Mouse (Mus musculus): ENCODE data around the gene Sgsm1. TPM values are rescaled to one million over a fixed set of nuclear protein-coding genes. Genes with fewer than 3 reads are reported as not detected.

Sgsm1 gene
- total and polyA plus RNA-seq, 2 experiments from 2014 or later = 27.3 to 52.9 TPM

GRCm38 (mm10) chr5:113249263-113249930 lies 61.2 kb downstream of the Sgsm1 start:
- H3K27ac ChIP-seq (ENCODE audit: low read depth, low read length) = no peak overlapping the region
- no peaks in the 10 kb centered on the region for H3K4me1 ChIP-seq (ENCODE audit: insufficient read depth, low read length)
- 91% methylated on average over 8 of the region's 8 CpGs for WGBS
- DNase-seq (ENCODE audit: low spot score) (no peak), ATAC-seq (ENCODE audit: low FRiP score) (no peak)
- no peak for TF ChIP-seq CTCF (IDR thresholded peaks at IDR 0.05)
- H3K4me3 ChIP-seq (ENCODE audit: low read depth, low read length) = no peak overlapping the region
- no peaks in the 10 kb centered on the region for H3K9me3 ChIP-seq (ENCODE audit: low read length)
- no peak overlapping the region for H3K4me2 ChIP-seq (ENCODE audit: low read depth, low read length, poor library complexity, severe bottlenecking)
- no peaks in the 10 kb centered on the region for H3K27me3 ChIP-seq (ENCODE audit: insufficient read depth, low read length)
- H3K9ac ChIP-seq (replicated peaks; ENCODE audit: low read length, poor library complexity, severe bottlenecking) = no peak overlapping the region
- peaks cover 57% of the 10 kb centered on the region for H3K36me3 ChIP-seq (ENCODE audit: insufficient read depth, low read length)

GRCm38 (mm10) chr5:113230196-113230595 lies 80.4 kb downstream of the Sgsm1 start:
- 84% methylated on average over 5 of the region's 5 CpGs for WGBS
- ATAC-seq (ENCODE audit: low FRiP score) = no peak

GRCm38 (mm10) chr5:113226632-113227102 lies 83.9 kb downstream of the Sgsm1 start, which contains the start of gene Tmem211:
TSS of gene Tmem211 (plus strand) at chr5:113226909.
- Histone ChIP-seq H3K4me1 (ENCODE audit: insufficient read depth, low read length) (no peaks in the 10 kb centered on the region; the same call in none of the 2 replicates), H3K4me2 (ENCODE audit: low read depth, low read length, poor library complexity, severe bottlenecking) (peak within 1 kb of the TSS; percentile 40), H3K27ac (ENCODE audit: low read depth, low read length) (peak within 1 kb of the TSS; percentile 27), H3K27me3 (ENCODE audit: insufficient read depth, low read length) (no peaks in the 10 kb centered on the region), H3K9me3 (ENCODE audit: low read length) (no peaks in the 10 kb centered on the region), H3K9ac (replicated peaks; ENCODE audit: low read length, poor library complexity, severe bottlenecking) (peak within 1 kb of the TSS; percentile 15), H3K4me3 (ENCODE audit: low read depth, low read length) (peak within 1 kb of the TSS; percentile 10; the same call in 1 of the 2 replicates), H3K36me3 (ENCODE audit: insufficient read depth, low read length) (no peaks in the 10 kb centered on the region)
- TF ChIP-seq CTCF (IDR thresholded peaks at IDR 0.05) = peak; percentile 93
- ATAC-seq (ENCODE audit: low FRiP score) (peak; percentile 62), DNase-seq (ENCODE audit: low spot score) (peak; percentile 94)
- WGBS = 1% methylated on average over 13 of the region's 13 CpGs

More at GRCm38 (mm10) chr5:113230196-113230595, 80.4 kb downstream of the Sgsm1 start:
- H3K27ac ChIP-seq (ENCODE audit: low read depth, low read length) = no peak overlapping the region
- H3K4me3 ChIP-seq (ENCODE audit: low read depth, low read length) = no peak overlapping the region
- no peak for DNase-seq (ENCODE audit: low spot score)
- H3K9ac ChIP-seq (replicated peaks; ENCODE audit: low read length, poor library complexity, severe bottlenecking) = no peak overlapping the region
- no peaks in the 10 kb centered on the region for H3K9me3 ChIP-seq (ENCODE audit: low read length)
- no peak overlapping the region for H3K4me2 ChIP-seq (ENCODE audit: low read depth, low read length, poor library complexity, severe bottlenecking)
- no peaks in the 10 kb centered on the region for H3K36me3 ChIP-seq (ENCODE audit: insufficient read depth, low read length)
- H3K4me1 ChIP-seq (ENCODE audit: insufficient read depth, low read length) = no peaks in the 10 kb centered on the region; the same call in none of the 2 replicates
- H3K27me3 ChIP-seq (ENCODE audit: insufficient read depth, low read length) = no peaks in the 10 kb centered on the region
- TF ChIP-seq CTCF (IDR thresholded peaks at IDR 0.05) = no peak

GRCm38 (mm10) chr5:113225686-113226435 lies 84.7 kb downstream of the Sgsm1 start:
- Histone ChIP-seq H3K9me3 (ENCODE audit: low read length) (no peaks in the 10 kb centered on the region), H3K27me3 (ENCODE audit: insufficient read depth, low read length) (no peaks in the 10 kb centered on the region), H3K4me2 (ENCODE audit: low read depth, low read length, poor library complexity, severe bottlenecking) (peak overlapping the region; percentile 40), H3K27ac (ENCODE audit: low read depth, low read length) (peak overlapping the region; percentile 27), H3K9ac (replicated peaks; ENCODE audit: low read length, poor library complexity, severe bottlenecking) (peak overlapping the region; percentile 15), H3K4me1 (ENCODE audit: insufficient read depth, low read length) (no peaks in the 10 kb centered on the region; the same call in none of the 2 replicates), H3K4me3 (ENCODE audit: low read depth, low read length) (peak overlapping the region; percentile 10; the same call in 1 of the 2 replicates), H3K36me3 (ENCODE audit: insufficient read depth, low read length) (no peaks in the 10 kb centered on the region)
- ATAC-seq (ENCODE audit: low FRiP score) (0 out of 2 replicates have a peak, but pooled peaks have one; percentile 8), DNase-seq (ENCODE audit: low spot score) (peak; percentile 67)
- TF ChIP-seq CTCF (IDR thresholded peaks at IDR 0.05) = no peak
- 16% methylated on average over 25 of the region's 25 CpGs for WGBS

GRCm38 (mm10) chr5:113225271-113225670 lies 85.3 kb downstream of the Sgsm1 start:
- no peak overlapping the region for H3K4me2 ChIP-seq (ENCODE audit: low read depth, low read length, poor library complexity, severe bottlenecking)
- no peak for ATAC-seq (ENCODE audit: low FRiP score)
- no peak overlapping the region for H3K4me3 ChIP-seq (ENCODE audit: low read depth, low read length)
- TF ChIP-seq CTCF (IDR thresholded peaks at IDR 0.05) = no peak
- no peak overlapping the region for H3K9ac ChIP-seq (replicated peaks; ENCODE audit: low read length, poor library complexity, severe bottlenecking)
- no peaks in the 10 kb centered on the region for H3K9me3 ChIP-seq (ENCODE audit: low read length)
- DNase-seq (ENCODE audit: low spot score) = peak; percentile 72
- H3K36me3 ChIP-seq (ENCODE audit: insufficient read depth, low read length) = no peaks in the 10 kb centered on the region
- peak overlapping the region; percentile 27 for H3K27ac ChIP-seq (ENCODE audit: low read depth, low read length)
- whole genome bisulfite sequencing = 18% methylated on average over 10 of the region's 10 CpGs
- H3K27me3 ChIP-seq (ENCODE audit: insufficient read depth, low read length) = no peaks in the 10 kb centered on the region
- H3K4me1 ChIP-seq (ENCODE audit: insufficient read depth, low read length) = no peaks in the 10 kb centered on the region; the same call in none of the 2 replicates
